Mouse (Mus musculus): ENCODE results near the gene Fcrla. TPM values are rescaled to one million over a fixed set of nuclear protein-coding genes. Genes with fewer than 3 reads are reported as not detected.

Gene Fcrla
- total and polyA plus RNA-seq, 3 experiments, result 10.6 to 30.6 (median 17.7) TPM

- Histone ChIP-seq H3K27me3 (replicated peaks) (no peaks in the 10 kb centered on the region), H3K9ac (ENCODE audit: insufficient read depth, low read depth) (peak overlapping the region; percentile 17; the same call in 1 of the 2 replicates), H3K9me3 (replicated peaks; ENCODE audit: low read length) (no peaks in the 10 kb centered on the region), H3K36me3 (replicated peaks in 1 of 2; ENCODE audit: control insufficient read depth in 1 of 2, insufficient read depth in 1 of 2, low read length in 1 of 2) (peaks cover 0 to 4% of the 10 kb centered on the region in 2 experiments), H3K4me1 (ENCODE audit: control insufficient read depth in 1 of 2, insufficient read depth in 2 of 2) (peaks cover 16 to 71% of the 10 kb centered on the region in 2 experiments), H3K79me2 (replicated peaks; ENCODE audit: control insufficient read depth, extremely low read depth, insufficient read depth, poor library complexity, severe bottlenecking) (no peaks in the 10 kb centered on the region; the same call in 1 of the 2 replicates), H3K27ac (ENCODE audit: insufficient read depth, low read depth) (peak overlapping the region; percentile 76), H3K4me2 (ENCODE audit: insufficient read depth, low read depth, poor library complexity, severe bottlenecking) (peak overlapping the region; percentile 67), H3K4me3 (replicated peaks in 1 of 3; ENCODE audit: low read depth in 2 of 3, low read length in 2 of 3, poor library complexity in 1 of 3) (peak overlapping the region in 2 of 3 experiments; percentile 34 to 42)
- in situ Hi-C loops (cut with MboI; ENCODE audit: low pct_ligation_motif_present, low pct_unique_long_range_greater_than_20kb, low sequenced_read_pairs) (no loop called here), dilution Hi-C loops (cut with MboI; ENCODE audit: extremely low pct_ligation_motif_present, extremely low pct_unique_long_range_greater_than_20kb, low sequenced_read_pairs) (no loop called here)
- DNase-seq (ENCODE audit: extremely low read depth), result peak; percentile 46
- peak; percentile 11; the same call in 1 of the 2 replicates for TF ChIP-seq POLR2A (IDR thresholded peaks at IDR 0.05; ENCODE audit: low read depth, low read length)
- TF ChIP-seq NRF1 (IDR thresholded peaks at IDR 0.05; ENCODE audit: low read depth, low read length), result no peak
These were observed 442 bp downstream of the Fcrla start for GRCm38 (mm10) chr1:170926941-170927340.

- H3K27ac ChIP-seq (ENCODE audit: insufficient read depth, low read depth), result peak overlapping the region; percentile 47; the same call in 1 of the 2 replicates
- H3K9me3 ChIP-seq (replicated peaks; ENCODE audit: low read length), result peaks cover 2% of the 10 kb centered on the region
- H3K4me3 ChIP-seq (replicated peaks in 1 of 3; ENCODE audit: low read depth in 2 of 3, low read length in 2 of 3, poor library complexity in 1 of 3), result peak overlapping the region; percentile 38 to 58 (median 55)
- no peaks in the 10 kb centered on the region; the same call in 1 of the 2 replicates for H3K79me2 ChIP-seq (replicated peaks; ENCODE audit: control insufficient read depth, extremely low read depth, insufficient read depth, poor library complexity, severe bottlenecking)
- H3K36me3 ChIP-seq (replicated peaks in 1 of 2; ENCODE audit: control insufficient read depth in 1 of 2, insufficient read depth in 1 of 2, low read length in 1 of 2), result peaks cover 2 to 23% of the 10 kb centered on the region in 2 experiments
- peaks cover 16 to 51% of the 10 kb centered on the region in 2 experiments for H3K4me1 ChIP-seq (ENCODE audit: control insufficient read depth in 1 of 2, insufficient read depth in 2 of 2)
- H3K4me2 ChIP-seq (ENCODE audit: insufficient read depth, low read depth, poor library complexity, severe bottlenecking), result peak overlapping the region; percentile 64
- peak overlapping the region; percentile 14 for H3K9ac ChIP-seq (ENCODE audit: insufficient read depth, low read depth)
- peak; percentile 57; the same call in 1 of the 2 replicates for TF ChIP-seq MXI1 (IDR thresholded peaks at IDR 0.05; ENCODE audit: low read depth, low read length)
- peak; percentile 35; the same call in 1 of the 2 replicates for TF ChIP-seq MEF2A (IDR thresholded peaks at IDR 0.05; ENCODE audit: borderline replicate concordance, low read depth, low read length)
- TF ChIP-seq HCFC1 (IDR thresholded peaks at IDR 0.05; ENCODE audit: low read depth, low read length), result peak; percentile 75
- TF ChIP-seq TCF12 (IDR thresholded peaks at IDR 0.05; ENCODE audit: low read depth, low read length), result peak; percentile 71; the same call in 1 of the 2 replicates
- peak; percentile 34; the same call in 1 of the 2 replicates for TF ChIP-seq JUND (conservative IDR thresholded peaks at IDR 0.05; ENCODE audit: low read depth, low read length)
- peak; percentile 74 for TF ChIP-seq POLR2A (IDR thresholded peaks at IDR 0.05; ENCODE audit: low read depth, low read length)
- TF ChIP-seq EP300 (IDR thresholded peaks at IDR 0.05; ENCODE audit: low read length), result peak; percentile 75
- peak; percentile 90 for TF ChIP-seq ZNF384 (IDR thresholded peaks at IDR 0.05; ENCODE audit: low read depth, low read length)
- peak; percentile 99 for TF ChIP-seq ELF1 (IDR thresholded peaks at IDR 0.05; ENCODE audit: low read depth, low read length)
- TF ChIP-seq RCOR1 (conservative IDR thresholded peaks at IDR 0.05; ENCODE audit: low read depth, low read length), result no peak
- TF ChIP-seq UBTF (IDR thresholded peaks at IDR 0.05; ENCODE audit: low read depth, low read length), result no peak
- TF ChIP-seq CTCF (conservative IDR thresholded peaks at IDR 0.05 in 1 of 2, IDR thresholded peaks at IDR 0.05 in 1 of 2; ENCODE audit: low read depth in 2 of 2, low read length in 2 of 2), result no peak
- TF ChIP-seq SMC3 (IDR thresholded peaks at IDR 0.05; ENCODE audit: low read depth, low read length), result no peak
- TF ChIP-seq BHLHE40 (IDR thresholded peaks at IDR 0.05; ENCODE audit: low read depth, low read length), result no peak
- peak; percentile 84 for TF ChIP-seq IRF4 (IDR thresholded peaks at IDR 0.05; ENCODE audit: low read depth, low read length)
- peak; percentile 76 for TF ChIP-seq TBP (conservative IDR thresholded peaks at IDR 0.05; ENCODE audit: low read depth, low read length)
- peak; percentile 82; the same call in 1 of the 2 replicates for TF ChIP-seq SIN3A (IDR thresholded peaks at IDR 0.05; ENCODE audit: low read length)
- TF ChIP-seq NELFE (IDR thresholded peaks at IDR 0.05; ENCODE audit: low read depth, low read length), result peak; percentile 68
- TF ChIP-seq KAT2A (IDR thresholded peaks at IDR 0.05; ENCODE audit: insufficient replicate concordance, low read length), result no peak
- no peak for TF ChIP-seq MAX (IDR thresholded peaks at IDR 0.05; ENCODE audit: low read length)
- peak; percentile 28; the same call in 1 of the 2 replicates for TF ChIP-seq ETS1 (conservative IDR thresholded peaks at IDR 0.05; ENCODE audit: low read depth, low read length)
- TF ChIP-seq MYC (IDR thresholded peaks at IDR 0.05; ENCODE audit: low read depth, low read length), result 0 out of 2 replicates have a peak, but pooled peaks have one; percentile 17
- DNase-seq (ENCODE audit: extremely low read depth), result peak; percentile 84
- in situ Hi-C loops (cut with MboI; ENCODE audit: low pct_ligation_motif_present, low pct_unique_long_range_greater_than_20kb, low sequenced_read_pairs) (no loop called here), dilution Hi-C loops (cut with MboI; ENCODE audit: extremely low pct_ligation_motif_present, extremely low pct_unique_long_range_greater_than_20kb, low sequenced_read_pairs) (no loop called here)
- H3K27me3 ChIP-seq (replicated peaks), result no peaks in the 10 kb centered on the region
These were observed 2.9 kb downstream of the Fcrla start for GRCm38 (mm10) chr1:170924485-170924884.
